Mouse (Mus musculus) hindbrain, embryonic 14.5 days (tissue): ENCODE data around the gene Zcwpw1. TPM values are rescaled to one million over a fixed set of nuclear protein-coding genes. Genes with fewer than 3 reads are reported as not detected.
"Not testable (repeated sequence)": the region's sequence is repeated elsewhere in the genome, so short reads cannot be mapped to it uniquely, and the experiment has no call there.

Experiments
- ATAC-seq: fragments of 200-750 bp; cut with Nextera tagmentation; 2 replicates; pipeline ENCODE4 v1.8.0; 2017; ENCODE audit warnings: moderate number of reproducible peaks, mild to moderate bottlenecking, moderate TSS enrichment, moderate library complexity; ENCODE audit not compliant: low FRiP score
- DNase-seq: peaks from one replicate; pipeline ENCODE4 v3.0.0-alpha.2; 2015; ENCODE audit warnings: low spot score
- H3K27ac ChIP-seq: fragments of 300-500 bp; sonication (generic); 2 replicates; pipeline ENCODE4 v1.5.1; 2014; ENCODE audit warnings: mild to moderate bottlenecking, moderate library complexity
- H3K27me3 ChIP-seq: fragments of 300-500 bp; sonication (generic); 2 replicates; pipeline ENCODE4 v1.6.1; 2014; ENCODE audit warnings: mild to moderate bottlenecking, low read length, mixed read lengths; ENCODE audit not compliant: control insufficient read depth, insufficient read depth
- H3K36me3 ChIP-seq: fragments of 300-500 bp; sonication (generic); replicated peaks from 2 replicates; pipeline ENCODE4 v1.6.1; 2014; ENCODE audit not compliant: control insufficient read depth, insufficient read depth
- H3K4me1 ChIP-seq: fragments of 300-500 bp; sonication (generic); replicated peaks from 2 replicates; pipeline ENCODE4 v1.6.1; 2014; ENCODE audit warnings: antibody characterized with exemption, low read length, mixed read lengths; ENCODE audit not compliant: control insufficient read depth, insufficient read depth
- H3K4me2 ChIP-seq: fragments of 300-500 bp; sonication (generic); replicated peaks from 2 replicates; pipeline ENCODE4 v1.6.1; 2014; ENCODE audit warnings: mild to moderate bottlenecking, moderate library complexity
- H3K4me3 ChIP-seq: fragments of 300-500 bp; sonication (generic); replicated peaks from 2 replicates; pipeline ENCODE4 v1.5.1; 2014; ENCODE audit warnings: mild to moderate bottlenecking, low read length
- H3K9ac ChIP-seq: fragments of 300-500 bp; sonication (generic); 2 replicates; pipeline ENCODE4 v1.6.1; 2014
- H3K9me3 ChIP-seq: fragments of 300-500 bp; sonication (generic); 2 replicates; pipeline ENCODE4 v1.6.1; 2016; ENCODE audit warnings: low read length; ENCODE audit not compliant: control insufficient read depth
- WGBS: fragments of 180-500 bp; shearing (Covaris S2); extraction: QIAGEN DNeasy Blood & Tissue Kit; methylation state at CpG from one replicate; pipeline ENCODE4 v1.1.7; 2014; 5-methylcytosine and 5-hydroxymethylcytosine counted together
- polyA plus RNA-seq: library from polyadenylated mRNA; unstranded; fragments of >200 nt; fragmentation: Nextera tagmentation; extraction: Ambion mirVana; gene quantifications from 2 replicates; pipeline ENCODE4 v1.2.1, GENCODE M21; 2014

Gene Zcwpw1
- polyA plus RNA-seq, 1 experiment from 2014 or later: 8.3 TPM

DNA sequence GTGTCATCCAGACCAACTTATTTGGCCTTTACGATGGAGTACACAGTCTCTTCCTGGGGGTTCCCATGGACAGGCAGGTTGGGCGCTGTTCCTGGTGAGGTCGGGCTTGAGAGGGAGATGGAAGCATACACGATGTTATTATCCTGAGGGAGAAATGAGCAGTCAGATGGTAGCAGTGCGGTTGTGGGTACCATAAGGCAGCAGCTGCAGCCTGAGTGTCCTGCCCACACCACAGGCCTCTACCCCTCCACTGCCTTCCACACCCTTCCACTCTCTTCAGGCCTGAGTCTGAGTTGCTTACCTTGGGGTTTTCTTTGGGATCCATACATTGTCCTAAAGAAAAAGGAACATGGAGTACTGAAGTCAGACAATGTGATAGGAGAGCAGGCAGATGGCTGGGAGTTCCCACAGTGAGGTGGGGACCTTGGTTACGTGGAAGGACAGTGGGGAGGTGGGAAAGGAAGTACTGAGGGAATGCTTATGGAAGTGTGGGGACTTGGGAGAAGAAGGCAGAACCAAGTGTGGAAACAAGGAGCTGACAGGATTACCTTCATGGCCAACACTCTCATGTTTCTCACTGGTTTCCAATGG is 36.0 kb downstream of the Zcwpw1 start:
- Histone ChIP-seq H3K27ac (no peak overlapping the region), H3K9ac (no peak overlapping the region), H3K27me3 (no peaks in the 10 kb centered on the region), H3K36me3 (no peaks in the 10 kb centered on the region), H3K9me3 (no peaks in the 10 kb centered on the region), H3K4me3 (no peak overlapping the region), H3K4me2 (no peak overlapping the region), H3K4me1 (no peaks in the 10 kb centered on the region)
- DNase-seq: no peak
- ATAC-seq: no peak
- 91% methylated on average over 6 of the region's 6 CpGs for WGBS

DNA sequence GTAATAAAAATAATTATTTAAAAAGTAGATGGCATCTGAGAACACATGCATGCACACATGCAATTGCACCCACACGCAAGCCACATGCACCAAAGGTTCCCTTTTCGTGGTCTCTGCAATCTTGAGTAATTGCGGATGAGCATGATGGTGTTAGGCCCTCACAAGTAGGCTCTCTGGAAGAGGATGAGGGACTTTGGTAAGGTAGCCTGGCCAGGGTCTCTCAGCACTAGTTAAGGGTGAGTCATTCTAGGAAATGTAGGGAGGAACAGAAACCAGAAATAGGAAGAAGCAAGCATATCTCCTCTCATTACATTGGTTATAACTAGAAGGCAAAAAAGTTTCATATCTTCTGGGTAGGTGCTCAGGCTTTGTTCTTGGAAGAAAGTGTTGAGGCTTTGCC is 37.4 kb downstream of the Zcwpw1 start:
- 95% methylated on average over 3 of the region's 3 CpGs for WGBS
- H3K36me3 ChIP-seq: no peaks in the 10 kb centered on the region
- H3K27ac ChIP-seq: no peak overlapping the region
- H3K27me3 ChIP-seq: no peaks in the 10 kb centered on the region
- DNase-seq (no peak), ATAC-seq (no peak)
- no peak overlapping the region for H3K4me2 ChIP-seq
- no peak overlapping the region for H3K9ac ChIP-seq
- H3K4me3 ChIP-seq: no peak overlapping the region
- no peaks in the 10 kb centered on the region for H3K9me3 ChIP-seq
- H3K4me1 ChIP-seq: no peaks in the 10 kb centered on the region

DNA sequence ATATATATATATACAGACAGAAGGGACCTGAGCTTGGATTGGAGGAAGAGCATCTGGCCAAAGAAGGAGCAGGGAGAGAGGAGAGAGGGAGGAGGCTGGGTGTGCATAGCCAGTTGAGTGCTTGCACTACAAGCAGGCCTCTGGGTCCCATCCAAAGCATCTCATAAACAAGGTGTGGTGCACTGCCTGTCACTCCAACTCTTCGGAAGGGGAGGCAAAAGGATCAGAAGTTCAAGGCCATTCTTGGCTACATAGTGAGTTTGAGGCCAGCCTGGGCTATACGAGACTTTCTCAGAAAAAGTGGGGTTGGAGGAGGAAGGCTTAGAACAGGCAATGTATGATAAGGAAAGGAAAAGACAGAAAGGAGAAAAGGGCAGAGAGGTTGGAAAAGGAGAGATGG is 38.4 kb downstream of the Zcwpw1 start:
- H3K4me1 ChIP-seq: no peaks in the 10 kb centered on the region
- no peak for ATAC-seq
- H3K4me3 ChIP-seq: no peak overlapping the region
- H3K4me2 ChIP-seq: no peak overlapping the region
- no peak for DNase-seq
- no peak overlapping the region for H3K9ac ChIP-seq
- no peaks in the 10 kb centered on the region for H3K27me3 ChIP-seq
- WGBS: 91% methylated on average over 2 of the region's 2 CpGs
- H3K9me3 ChIP-seq: no peaks in the 10 kb centered on the region
- no peak overlapping the region for H3K27ac ChIP-seq
- H3K36me3 ChIP-seq: no peaks in the 10 kb centered on the region

DNA sequence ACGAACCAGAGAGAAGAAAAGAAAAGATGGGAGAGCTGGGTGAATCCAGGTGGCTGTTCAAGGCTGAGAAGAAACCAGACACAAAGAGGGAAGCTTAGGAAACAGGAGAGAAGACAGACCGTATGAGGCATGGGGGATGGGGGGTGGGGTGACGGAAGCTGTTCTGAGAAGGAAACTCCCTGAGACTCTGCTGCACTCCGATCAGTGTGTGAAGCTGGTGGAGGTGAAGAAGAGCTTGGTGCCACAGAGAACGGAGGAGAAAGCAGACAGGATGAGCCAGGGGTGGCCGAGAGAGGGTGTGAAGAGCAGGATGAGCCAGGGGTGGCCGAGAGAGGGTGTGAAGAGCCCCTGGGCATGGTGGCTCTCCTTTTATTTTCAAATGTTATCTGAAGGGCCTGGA is 38.8 kb downstream of the Zcwpw1 start:
- 76% methylated on average over 7 of the region's 7 CpGs for WGBS
- ATAC-seq: no peak
- no peak overlapping the region for H3K4me3 ChIP-seq
- no peaks in the 10 kb centered on the region for H3K27me3 ChIP-seq
- H3K27ac ChIP-seq: no peak overlapping the region
- no peak overlapping the region for H3K9ac ChIP-seq
- no peaks in the 10 kb centered on the region for H3K4me1 ChIP-seq
- no peak for DNase-seq
- H3K4me2 ChIP-seq: no peak overlapping the region
- H3K36me3 ChIP-seq: no peaks in the 10 kb centered on the region
- no peaks in the 10 kb centered on the region for H3K9me3 ChIP-seq

DNA sequence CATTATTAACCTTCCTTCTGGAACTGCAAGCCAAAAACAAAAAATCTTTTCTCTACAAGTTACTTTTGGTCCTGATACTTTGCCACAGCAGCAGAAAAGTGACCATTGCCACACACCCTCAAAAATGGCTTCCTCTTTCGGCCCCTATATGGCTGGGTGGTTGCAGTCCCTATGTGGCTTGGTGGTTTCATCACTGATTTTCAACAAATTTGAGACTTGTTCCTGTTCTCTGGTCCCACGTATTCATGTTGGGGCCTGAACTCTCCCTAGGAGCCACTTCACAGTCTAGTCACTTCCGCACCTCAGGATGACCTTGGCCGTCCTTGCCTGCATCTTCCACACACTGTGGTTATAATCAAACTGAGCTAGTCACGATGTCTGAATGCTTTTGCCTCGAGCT is 41.1 kb downstream of the Zcwpw1 start:
- no peaks in the 10 kb centered on the region for H3K4me1 ChIP-seq
- WGBS: 87% methylated on average over 6 of the region's 6 CpGs
- no peaks in the 10 kb centered on the region for H3K36me3 ChIP-seq
- H3K27me3 ChIP-seq: no peaks in the 10 kb centered on the region
- H3K4me3 ChIP-seq: no peak overlapping the region
- no peaks in the 10 kb centered on the region for H3K9me3 ChIP-seq
- no peak overlapping the region for H3K27ac ChIP-seq
- DNase-seq (no peak), ATAC-seq (no peak)
- H3K4me2 ChIP-seq: no peak overlapping the region
- no peak overlapping the region for H3K9ac ChIP-seq

DNA sequence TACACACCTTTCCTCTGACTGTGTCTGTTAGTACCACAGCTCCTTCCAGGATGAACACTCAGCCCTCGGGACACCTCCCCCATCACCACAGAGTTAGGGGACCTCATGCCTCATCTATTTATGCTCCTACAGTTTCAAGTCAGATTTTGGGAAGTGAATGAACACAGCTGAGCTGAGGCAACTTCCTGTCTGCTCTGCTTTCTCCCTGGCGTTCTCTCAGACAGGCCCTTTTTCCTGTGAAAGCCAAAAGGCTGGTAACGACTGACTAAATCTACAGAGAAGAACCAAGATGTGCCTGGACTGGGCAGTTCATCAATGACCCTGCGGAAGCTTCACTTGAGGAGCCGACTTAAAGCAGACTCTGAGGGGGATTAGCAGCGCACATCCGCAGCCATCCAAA is 42.6 kb downstream of the Zcwpw1 start:
- Histone ChIP-seq H3K4me2 (no peak overlapping the region), H3K4me1 (no peaks in the 10 kb centered on the region), H3K27ac (no peak overlapping the region), H3K36me3 (no peaks in the 10 kb centered on the region), H3K27me3 (no peaks in the 10 kb centered on the region), H3K9ac (no peak overlapping the region), H3K9me3 (no peaks in the 10 kb centered on the region), H3K4me3 (no peak overlapping the region)
- 83% methylated on average over 7 of the region's 7 CpGs for WGBS
- DNase-seq (no peak), ATAC-seq (no peak)

DNA sequence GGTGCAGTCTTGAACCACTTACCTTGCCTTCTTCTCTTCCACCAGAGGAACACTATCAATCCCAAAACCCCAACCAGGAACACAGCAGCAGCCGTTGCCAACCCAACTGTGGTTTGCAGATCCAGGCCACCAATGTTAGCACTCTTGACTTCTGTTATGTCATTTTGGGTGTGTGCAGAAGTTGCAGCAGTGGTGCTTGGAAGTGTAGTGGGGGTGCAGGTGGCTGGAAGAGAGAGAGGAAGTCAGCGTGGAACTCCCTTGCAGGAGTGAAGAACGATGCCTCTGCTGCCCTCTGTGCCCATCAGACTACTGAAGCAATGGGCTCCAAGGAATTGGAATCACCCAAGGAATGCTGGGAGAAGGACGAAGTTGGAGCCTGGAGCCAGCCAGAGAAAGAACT is 43.5 kb downstream of the Zcwpw1 start:
- H3K27ac ChIP-seq: no peak overlapping the region
- 89% methylated on average over 4 of the region's 4 CpGs for WGBS
- H3K4me1 ChIP-seq: no peaks in the 10 kb centered on the region
- ATAC-seq (no peak), DNase-seq (no peak)
- no peaks in the 10 kb centered on the region for H3K36me3 ChIP-seq
- H3K27me3 ChIP-seq: no peaks in the 10 kb centered on the region
- no peaks in the 10 kb centered on the region for H3K9me3 ChIP-seq
- no peak overlapping the region for H3K9ac ChIP-seq
- H3K4me3 ChIP-seq: no peak overlapping the region
- H3K4me2 ChIP-seq: no peak overlapping the region

DNA sequence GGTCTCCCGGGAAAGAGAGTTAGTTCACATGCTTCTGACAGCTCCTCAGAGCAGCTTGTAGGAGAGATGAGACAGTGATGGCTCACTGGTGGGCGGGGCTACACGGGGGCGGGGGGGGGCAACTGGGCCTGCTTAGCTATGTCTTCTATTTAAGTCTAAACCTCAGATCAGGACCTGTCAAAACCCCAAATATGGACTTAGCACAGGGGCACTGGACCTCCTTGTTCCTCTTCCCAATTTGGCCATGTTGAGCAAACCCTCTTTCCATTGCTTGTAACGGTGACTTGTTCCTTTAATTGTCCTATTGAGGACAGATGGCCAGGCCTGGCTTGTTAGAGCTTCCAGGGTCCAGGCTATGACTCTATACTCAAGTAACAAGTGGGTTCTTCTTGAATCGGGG is 43.9 kb downstream of the Zcwpw1 start:
- H3K4me2 ChIP-seq: no peak overlapping the region
- no peaks in the 10 kb centered on the region for H3K4me1 ChIP-seq
- ATAC-seq (no peak), DNase-seq (no peak)
- H3K27ac ChIP-seq: no peak overlapping the region
- H3K9ac ChIP-seq: no peak overlapping the region
- 81% methylated on average over 6 of the region's 6 CpGs for WGBS
- H3K27me3 ChIP-seq: no peaks in the 10 kb centered on the region
- H3K9me3 ChIP-seq: no peaks in the 10 kb centered on the region
- H3K36me3 ChIP-seq: no peaks in the 10 kb centered on the region
- no peak overlapping the region for H3K4me3 ChIP-seq

DNA sequence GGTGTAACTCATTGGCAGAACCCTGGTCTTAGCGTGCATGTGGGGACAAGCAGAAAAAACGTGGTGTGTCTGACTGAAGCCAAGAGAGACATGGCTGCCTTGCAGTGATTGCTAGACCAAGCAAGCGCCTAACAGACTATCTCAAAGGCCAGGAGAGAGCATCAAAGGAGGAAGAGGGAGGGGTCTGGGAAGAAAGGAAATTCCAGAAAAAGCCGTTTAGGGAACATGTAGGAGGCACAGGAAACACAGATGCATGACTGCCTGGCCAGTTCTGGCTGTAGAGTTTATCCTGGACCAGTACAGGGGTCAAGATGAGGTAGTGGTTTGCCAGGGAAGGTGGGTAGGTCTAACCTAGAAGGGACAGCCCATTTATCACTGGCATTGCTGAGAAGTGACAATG is 45.9 kb downstream of the Zcwpw1 start:
- Histone ChIP-seq H3K4me3 (no peak overlapping the region), H3K27me3 (no peaks in the 10 kb centered on the region), H3K9me3 (no peaks in the 10 kb centered on the region), H3K36me3 (no peaks in the 10 kb centered on the region), H3K4me1 (no peaks in the 10 kb centered on the region), H3K9ac (no peak overlapping the region), H3K27ac (no peak overlapping the region), H3K4me2 (no peak overlapping the region)
- DNase-seq: no peak
- WGBS: 69% methylated on average over 4 of the region's 4 CpGs
- no peak for ATAC-seq

DNA sequence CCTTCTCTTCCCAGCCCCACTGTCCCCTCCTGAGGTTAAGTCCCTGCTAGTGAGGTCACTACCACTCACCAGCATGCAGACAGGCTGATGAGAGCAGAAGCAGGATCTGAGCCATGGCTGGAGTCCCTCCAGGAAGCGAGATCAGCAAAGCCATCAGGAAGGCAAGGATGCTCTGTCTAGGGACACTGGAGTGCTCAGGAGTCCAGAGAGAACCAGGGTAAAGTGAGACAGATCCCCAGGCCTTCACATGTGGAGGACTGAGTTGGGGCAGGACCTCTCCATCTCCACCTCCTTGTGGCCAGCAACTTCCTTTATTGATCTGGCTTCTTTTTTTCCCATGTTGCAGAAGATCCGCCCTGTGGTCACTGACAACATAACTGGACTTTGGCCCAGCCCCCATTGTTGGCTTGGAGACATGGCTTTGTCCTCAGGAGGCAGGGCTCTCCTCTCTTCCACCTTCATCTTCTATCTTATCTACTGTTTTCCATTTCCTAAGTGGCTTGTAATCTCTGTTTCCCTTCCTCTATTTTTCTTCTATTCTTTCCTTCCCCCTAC is 48.4 kb downstream of the Zcwpw1 start, which contains the start of gene Pilra:
Gene Pilra (minus strand): TSS at position 316 of the 555 bp plus-strand sequence.
- not testable (repeated sequence) for H3K9ac ChIP-seq, H3K36me3 ChIP-seq, H3K4me3 ChIP-seq, ATAC-seq, H3K27me3 ChIP-seq, H3K9me3 ChIP-seq, H3K4me2 ChIP-seq, DNase-seq, H3K27ac ChIP-seq, H3K4me1 ChIP-seq
- 83% methylated on average over 2 of the region's 2 CpGs for WGBS
